Mouse (Mus musculus) neural tube, embryonic 11.5 days (tissue): ENCODE results near the gene AU040320. TPM values are rescaled to one million over a fixed set of nuclear protein-coding genes. Genes with fewer than 3 reads are reported as not detected.

Experiments used
- ATAC-seq: fragments of 200-750 bp; cut with Nextera tagmentation; 2 replicates; pipeline ENCODE4 v1.8.0; 2017; ENCODE audit warnings: moderate number of reproducible peaks, mild to moderate bottlenecking, moderate TSS enrichment, moderate library complexity; ENCODE audit not compliant: insufficient read depth, low FRiP score, low TSS enrichment
- DNase-seq: peaks from one replicate; pipeline ENCODE4 v3.0.0-alpha.2; 2015; ENCODE audit warnings: low spot score
- H3K27ac ChIP-seq: fragments of 300-500 bp; sonication (generic); 2 replicates; pipeline ENCODE4 v1.5.1; 2014; ENCODE audit warnings: low read depth, mild to moderate bottlenecking, low read length
- H3K27me3 ChIP-seq: fragments of 300-500 bp; sonication (generic); 2 replicates; pipeline ENCODE4 v1.6.1; 2014; ENCODE audit warnings: mild to moderate bottlenecking, low read length, mixed read lengths; ENCODE audit not compliant: control insufficient read depth, insufficient read depth
- H3K36me3 ChIP-seq: fragments of 300-500 bp; sonication (generic); 2 replicates; pipeline ENCODE4 v1.6.1; 2014; ENCODE audit warnings: mild to moderate bottlenecking, low read length, moderate library complexity, mixed read lengths; ENCODE audit not compliant: control insufficient read depth, insufficient read depth
- H3K4me1 ChIP-seq: fragments of 300-500 bp; sonication (generic); 2 replicates; pipeline ENCODE4 v1.6.1; 2014; ENCODE audit warnings: low read length, mixed read lengths; ENCODE audit not compliant: control insufficient read depth, insufficient read depth
- H3K4me2 ChIP-seq: fragments of 300-500 bp; sonication (generic); 2 replicates; pipeline ENCODE4 v1.6.1; 2014; ENCODE audit warnings: low read depth, mild to moderate bottlenecking, moderate library complexity
- H3K4me3 ChIP-seq: fragments of 300-500 bp; sonication (generic); 2 replicates; pipeline ENCODE4 v1.5.1; 2014; ENCODE audit warnings: low read depth, low read length
- H3K9ac ChIP-seq: fragments of 300-500 bp; sonication (generic); 2 replicates; pipeline ENCODE4 v1.6.1; 2014; ENCODE audit warnings: mild to moderate bottlenecking, low read length
- H3K9me3 ChIP-seq: fragments of 300-500 bp; sonication (generic); 2 replicates; pipeline ENCODE4 v1.6.1; 2016; ENCODE audit warnings: low read length; ENCODE audit not compliant: control insufficient read depth
- WGBS: fragments of 180-500 bp; shearing (Covaris S2); extraction: QIAGEN DNeasy Blood & Tissue Kit; methylation state at CpG from one replicate; pipeline ENCODE4 v1.1.7; 2014; 5-methylcytosine and 5-hydroxymethylcytosine counted together
- polyA plus RNA-seq: library from polyadenylated mRNA; unstranded; fragments of >200 nt; fragmentation: Nextera tagmentation; extraction: Ambion mirVana; gene quantifications from 2 replicates; pipeline ENCODE4 v1.2.1, GENCODE M21; 2014

Gene AU040320
- polyA plus RNA-seq, 1 experiment from 2014 or later: 32.4 TPM

- ATAC-seq (no peak), DNase-seq (no peak)
- Histone ChIP-seq H3K9ac (no peak overlapping the region), H3K27me3 (no peaks in the 10 kb centered on the region), H3K27ac (no peak overlapping the region), H3K4me2 (no peak overlapping the region), H3K9me3 (no peaks in the 10 kb centered on the region), H3K36me3 (no peaks in the 10 kb centered on the region), H3K4me1 (no peaks in the 10 kb centered on the region), H3K4me3 (no peak overlapping the region)
- 67% methylated on average over 9 of the region's 9 CpGs for WGBS
These were observed 69.8 kb downstream of the AU040320 start for GRCm38 (mm10) chr4:126822891-126823882.

GRCm38 (mm10) chr4:126823917-126824316, 70.6 kb downstream of the AU040320 start:
- 92% methylated on average over 5 of the region's 5 CpGs for WGBS
- no peaks in the 10 kb centered on the region for H3K36me3 ChIP-seq
- no peak overlapping the region for H3K9ac ChIP-seq
- no peaks in the 10 kb centered on the region for H3K27me3 ChIP-seq
- no peak for ATAC-seq
- no peak for DNase-seq
- no peaks in the 10 kb centered on the region for H3K4me1 ChIP-seq
- no peak overlapping the region for H3K27ac ChIP-seq
- no peak overlapping the region for H3K4me3 ChIP-seq
- H3K4me2 ChIP-seq: no peak overlapping the region
- H3K9me3 ChIP-seq: no peaks in the 10 kb centered on the region

GRCm38 (mm10) chr4:126831122-126831521, 77.8 kb downstream of the AU040320 start:
- peaks cover 3% of the 10 kb centered on the region for H3K36me3 ChIP-seq
- H3K27me3 ChIP-seq: no peaks in the 10 kb centered on the region
- no peak overlapping the region for H3K9ac ChIP-seq
- DNase-seq (no peak), ATAC-seq (no peak)
- H3K9me3 ChIP-seq: no peaks in the 10 kb centered on the region
- H3K4me2 ChIP-seq: no peak overlapping the region
- WGBS: 90% methylated on average over 5 of the region's 5 CpGs
- H3K4me1 ChIP-seq: no peaks in the 10 kb centered on the region
- H3K4me3 ChIP-seq: no peak overlapping the region
- no peak overlapping the region for H3K27ac ChIP-seq

GRCm38 (mm10) chr4:126838799-126839198, 85.5 kb downstream of the AU040320 start:
- Histone ChIP-seq H3K27me3 (no peaks in the 10 kb centered on the region), H3K4me3 (no peak overlapping the region), H3K9ac (no peak overlapping the region), H3K9me3 (no peaks in the 10 kb centered on the region), H3K4me1 (no peaks in the 10 kb centered on the region), H3K36me3 (peaks cover 4% of the 10 kb centered on the region), H3K27ac (no peak overlapping the region), H3K4me2 (no peak overlapping the region)
- DNase-seq (no peak), ATAC-seq (no peak)
- 87% methylated on average over 7 of the region's 7 CpGs for WGBS

GRCm38 (mm10) chr4:126839873-126840272, 86.5 kb downstream of the AU040320 start:
- no peak overlapping the region for H3K4me2 ChIP-seq
- H3K4me3 ChIP-seq: no peak overlapping the region
- no peak for ATAC-seq
- no peak overlapping the region for H3K9ac ChIP-seq
- H3K36me3 ChIP-seq: peaks cover 4% of the 10 kb centered on the region
- no peaks in the 10 kb centered on the region for H3K27me3 ChIP-seq
- WGBS: 26% methylated on average over 7 of the region's 7 CpGs
- peak; percentile 88 for DNase-seq
- no peaks in the 10 kb centered on the region for H3K9me3 ChIP-seq
- H3K4me1 ChIP-seq: no peaks in the 10 kb centered on the region
- no peak overlapping the region for H3K27ac ChIP-seq

- H3K27ac ChIP-seq: no peak overlapping the region
- no peaks in the 10 kb centered on the region for H3K9me3 ChIP-seq
- no peak overlapping the region for H3K4me2 ChIP-seq
- 90% methylated on average over 15 of the region's 15 CpGs for WGBS
- no peaks in the 10 kb centered on the region for H3K27me3 ChIP-seq
- H3K9ac ChIP-seq: no peak overlapping the region
- DNase-seq: no peak
- no peaks in the 10 kb centered on the region for H3K4me1 ChIP-seq
- H3K36me3 ChIP-seq: peaks cover 2% of the 10 kb centered on the region
- no peak for ATAC-seq
- H3K4me3 ChIP-seq: no peak overlapping the region
These were observed 87.7 kb downstream of the AU040320 start for GRCm38 (mm10) chr4:126840996-126841560.

GRCm38 (mm10) chr4:126842911-126843310, 89.6 kb downstream of the AU040320 start:
- H3K36me3 ChIP-seq: peaks cover 2% of the 10 kb centered on the region; the same call in 1 of the 2 replicates
- no peaks in the 10 kb centered on the region for H3K4me1 ChIP-seq
- H3K27ac ChIP-seq: no peak overlapping the region
- H3K9me3 ChIP-seq: no peaks in the 10 kb centered on the region
- H3K9ac ChIP-seq: no peak overlapping the region
- H3K27me3 ChIP-seq: no peaks in the 10 kb centered on the region
- ATAC-seq: no peak
- no peak for DNase-seq
- H3K4me3 ChIP-seq: no peak overlapping the region
- 54% methylated on average over 3 of the region's 3 CpGs for WGBS
- no peak overlapping the region for H3K4me2 ChIP-seq

- Histone ChIP-seq H3K27me3 (no peaks in the 10 kb centered on the region), H3K9ac (no peak overlapping the region), H3K4me3 (no peak overlapping the region), H3K9me3 (no peaks in the 10 kb centered on the region), H3K27ac (no peak overlapping the region), H3K36me3 (peaks cover 2% of the 10 kb centered on the region; the same call in 1 of the 2 replicates), H3K4me2 (no peak overlapping the region), H3K4me1 (no peaks in the 10 kb centered on the region)
- ATAC-seq: no peak
- DNase-seq: no peak
- 78% methylated on average over 4 of the region's 4 CpGs for WGBS
These were observed 92.3 kb downstream of the AU040320 start for GRCm38 (mm10) chr4:126845664-126846063.
